Mouse (Mus musculus) lung, embryonic 14.5 days (tissue): ENCODE data around the gene Tspan18. TPM values are rescaled to one million over a fixed set of nuclear protein-coding genes. Genes with fewer than 3 reads are reported as not detected.

Source experiments
- ATAC-seq: fragments of 200-750 bp; cut with Nextera tagmentation; 2 replicates; pipeline ENCODE4 v1.8.0; 2017; ENCODE audit warnings: mild to moderate bottlenecking, moderate TSS enrichment, moderate library complexity; ENCODE audit not compliant: insufficient read depth
- DNase-seq: peaks from one replicate; pipeline ENCODE4 v3.0.0-alpha.2; 2015
- H3K27ac ChIP-seq: fragments of 300-500 bp; sonication (generic); 2 replicates; pipeline ENCODE4 v1.5.1; 2014; ENCODE audit warnings: low read depth, mild to moderate bottlenecking, moderate library complexity
- H3K27me3 ChIP-seq: fragments of 300-500 bp; sonication (generic); 2 replicates; pipeline ENCODE4 v1.6.1; 2014; ENCODE audit warnings: low read length, control low read depth; ENCODE audit not compliant: insufficient read depth
- H3K36me3 ChIP-seq: fragments of 300-500 bp; sonication (generic); 2 replicates; pipeline ENCODE4 v1.6.1; 2014; ENCODE audit warnings: control low read depth; ENCODE audit not compliant: insufficient read depth
- H3K4me1 ChIP-seq: fragments of 300-500 bp; sonication (generic); 2 replicates; pipeline ENCODE4 v1.6.1; 2014; ENCODE audit warnings: antibody characterized with exemption, control low read depth; ENCODE audit not compliant: insufficient read depth
- H3K4me2 ChIP-seq: fragments of 300-500 bp; sonication (generic); 2 replicates; pipeline ENCODE4 v1.6.1; 2014; ENCODE audit warnings: mild to moderate bottlenecking
- H3K4me3 ChIP-seq: fragments of 300-500 bp; sonication (generic); 2 replicates; pipeline ENCODE4 v1.5.1; 2014; ENCODE audit warnings: low read depth, low read length
- H3K9ac ChIP-seq: fragments of 300-500 bp; sonication (generic); 2 replicates; pipeline ENCODE4 v1.6.1; 2014
- H3K9me3 ChIP-seq: fragments of 300-500 bp; sonication (generic); 2 replicates; pipeline ENCODE4 v1.6.1; 2016; ENCODE audit warnings: low read depth, low read length, control low read depth
- CTCF ChIP-seq: IDR thresholded peaks from 2 replicates; pipeline ENCODE4 v1.5.1; 2016; ENCODE audit warnings: antibody characterized with exemption, low read depth
- WGBS: fragments of 180-500 bp; shearing (Covaris S2); extraction: QIAGEN DNeasy Blood & Tissue Kit; methylation state at CpG from one replicate; pipeline ENCODE4 v1.1.7; 2014; 5-methylcytosine and 5-hydroxymethylcytosine counted together
- polyA plus RNA-seq: library from polyadenylated mRNA; unstranded; fragments of >200 nt; fragmentation: Nextera tagmentation; extraction: Ambion mirVana; gene quantifications from 2 replicates; pipeline ENCODE4 v1.2.1, GENCODE M21; 2014

Gene Tspan18
- polyA plus RNA-seq, 1 experiment from 2014 or later: 36.8 TPM

DNA sequence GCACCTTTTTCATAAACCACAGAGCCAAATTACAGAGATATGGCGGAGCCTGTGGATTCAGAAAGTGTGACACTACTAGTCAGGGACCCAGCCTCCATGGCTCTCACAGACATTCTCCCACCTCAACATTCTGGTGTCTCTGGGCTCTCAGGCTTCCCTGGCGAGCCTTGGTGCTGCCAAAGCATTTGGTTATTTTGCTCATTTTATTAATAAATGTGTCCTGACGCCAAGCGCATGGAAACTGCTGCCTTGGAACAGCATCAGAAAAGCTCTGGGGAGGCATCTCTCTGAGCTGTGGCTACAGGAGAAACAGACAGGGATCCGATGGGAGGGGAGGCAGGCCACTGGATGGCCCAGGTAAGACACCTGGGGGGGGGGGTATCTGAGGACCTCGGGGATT, 162.4 kb downstream of the Tspan18 start:
- ATAC-seq: no peak
- no peaks in the 10 kb centered on the region for H3K27me3 ChIP-seq
- no peak for TF ChIP-seq CTCF
- no peak overlapping the region for H3K27ac ChIP-seq
- peaks cover 14% of the 10 kb centered on the region for H3K4me1 ChIP-seq
- H3K4me3 ChIP-seq: no peak overlapping the region
- H3K4me2 ChIP-seq: no peak overlapping the region
- no peaks in the 10 kb centered on the region for H3K36me3 ChIP-seq
- 69% methylated on average over 6 of the region's 6 CpGs for WGBS
- no peaks in the 10 kb centered on the region for H3K9me3 ChIP-seq
- H3K9ac ChIP-seq: no peak overlapping the region
- DNase-seq: no peak

DNA sequence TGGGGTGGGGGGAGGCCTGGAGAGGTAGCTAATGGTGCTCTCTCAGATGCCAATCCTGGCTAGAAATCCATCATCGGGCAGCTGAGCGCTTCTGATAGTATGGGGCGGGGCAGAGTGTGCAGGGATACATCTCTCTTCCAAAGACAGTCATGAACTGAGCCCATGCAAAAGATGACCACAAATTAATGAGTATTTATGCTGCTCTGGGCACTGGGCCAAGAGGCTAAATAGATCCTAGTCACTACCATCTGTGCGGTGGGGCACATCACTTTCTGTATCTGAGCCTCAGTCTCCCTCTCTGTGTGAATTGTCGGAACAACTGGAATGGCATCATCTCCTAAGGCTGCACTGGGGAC, 163.5 kb downstream of the Tspan18 start:
- no peak for TF ChIP-seq CTCF
- Histone ChIP-seq H3K9me3 (no peaks in the 10 kb centered on the region), H3K36me3 (no peaks in the 10 kb centered on the region), H3K9ac (no peak overlapping the region), H3K27ac (no peak overlapping the region), H3K4me1 (peaks cover 6% of the 10 kb centered on the region; the same call in 1 of the 2 replicates), H3K4me2 (no peak overlapping the region), H3K27me3 (no peaks in the 10 kb centered on the region), H3K4me3 (no peak overlapping the region)
- peak; percentile 66 for DNase-seq
- ATAC-seq: 0 out of 2 replicates have a peak, but pooled peaks have one; percentile 21
- WGBS: 53% methylated on average over 5 of the region's 5 CpGs

DNA sequence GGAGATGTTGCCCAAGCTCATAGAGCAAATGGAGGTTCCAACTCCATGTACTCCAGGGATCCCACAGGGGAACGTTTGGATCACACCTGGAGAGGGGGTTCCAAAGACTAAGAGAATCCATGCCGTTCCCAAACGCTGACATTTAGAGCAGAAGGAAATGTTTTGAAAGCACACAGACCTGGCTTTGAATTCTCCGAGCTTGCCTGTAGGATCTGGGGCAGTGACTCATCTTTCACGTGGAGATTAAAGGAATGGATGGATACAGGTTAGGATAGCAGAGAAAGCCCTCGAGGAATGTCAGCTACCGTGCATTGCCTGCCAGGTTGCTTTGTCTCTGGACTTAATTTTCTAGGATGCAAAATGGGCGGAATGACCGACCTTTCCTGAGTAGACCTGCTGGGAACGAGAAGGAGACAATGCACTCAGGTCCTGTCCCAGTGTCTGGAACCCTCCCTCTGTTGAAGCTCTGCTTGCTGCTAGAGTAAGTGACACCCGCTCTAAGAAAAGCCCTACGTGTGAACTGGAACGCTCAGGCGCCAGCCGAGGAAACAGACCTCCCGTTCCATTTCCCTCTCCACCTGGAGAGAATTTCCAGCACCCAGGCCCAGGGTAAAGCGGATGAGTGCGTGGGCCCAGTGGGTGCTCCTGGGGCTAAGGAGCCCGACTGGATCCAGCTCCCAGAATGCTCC, 164.0 kb downstream of the Tspan18 start:
- Histone ChIP-seq H3K27me3 (no peaks in the 10 kb centered on the region), H3K4me3 (no peak overlapping the region), H3K4me2 (no peak overlapping the region), H3K4me1 (peaks cover 4% of the 10 kb centered on the region; the same call in 1 of the 2 replicates), H3K9me3 (no peaks in the 10 kb centered on the region), H3K27ac (no peak overlapping the region), H3K9ac (no peak overlapping the region), H3K36me3 (no peaks in the 10 kb centered on the region)
- ATAC-seq (no peak), DNase-seq (no peak)
- TF ChIP-seq CTCF: no peak
- 58% methylated on average over 19 of the region's 19 CpGs for WGBS

DNA sequence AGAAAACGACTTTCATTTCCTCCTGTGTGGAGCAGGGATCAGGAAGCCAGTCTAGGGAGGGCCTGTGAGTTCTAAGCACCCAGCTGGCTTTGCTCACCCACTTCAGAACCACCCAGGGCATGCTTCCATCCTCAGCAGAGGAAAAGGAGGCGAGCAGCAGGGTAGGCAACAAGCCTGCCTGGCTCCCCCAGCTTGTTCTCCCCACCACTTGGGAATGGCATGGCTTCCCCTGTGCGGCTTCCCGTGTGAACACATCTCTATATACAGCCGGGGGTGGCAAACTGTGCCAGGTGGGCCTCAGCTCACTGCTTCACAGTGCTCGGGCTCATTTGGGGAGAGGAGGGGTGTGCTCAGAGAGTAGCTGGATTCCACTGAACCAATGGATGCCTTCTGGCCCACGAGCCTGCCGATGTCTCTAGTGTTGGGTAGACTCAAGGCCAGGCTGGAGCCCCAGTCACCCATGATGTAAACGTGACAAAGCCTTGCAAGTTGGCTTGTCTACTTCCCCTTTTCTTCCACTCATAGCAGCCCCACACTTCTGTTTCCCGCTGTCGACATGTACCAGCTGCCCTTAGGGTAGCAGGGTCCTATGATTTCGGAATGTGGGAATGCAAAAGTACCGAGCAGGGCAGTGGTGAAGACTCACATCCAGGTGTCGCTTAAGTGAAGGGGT, 167.4 kb downstream of the Tspan18 start:
- peaks cover 14% of the 10 kb centered on the region for H3K4me1 ChIP-seq
- no peak overlapping the region for H3K4me3 ChIP-seq
- no peak overlapping the region for H3K4me2 ChIP-seq
- H3K9ac ChIP-seq: no peak overlapping the region
- WGBS: 63% methylated on average over 14 of the region's 14 CpGs
- ATAC-seq (no peak), DNase-seq (no peak)
- no peaks in the 10 kb centered on the region for H3K36me3 ChIP-seq
- H3K27me3 ChIP-seq: no peaks in the 10 kb centered on the region
- no peak overlapping the region for H3K27ac ChIP-seq
- no peaks in the 10 kb centered on the region for H3K9me3 ChIP-seq
- TF ChIP-seq CTCF: no peak

DNA sequence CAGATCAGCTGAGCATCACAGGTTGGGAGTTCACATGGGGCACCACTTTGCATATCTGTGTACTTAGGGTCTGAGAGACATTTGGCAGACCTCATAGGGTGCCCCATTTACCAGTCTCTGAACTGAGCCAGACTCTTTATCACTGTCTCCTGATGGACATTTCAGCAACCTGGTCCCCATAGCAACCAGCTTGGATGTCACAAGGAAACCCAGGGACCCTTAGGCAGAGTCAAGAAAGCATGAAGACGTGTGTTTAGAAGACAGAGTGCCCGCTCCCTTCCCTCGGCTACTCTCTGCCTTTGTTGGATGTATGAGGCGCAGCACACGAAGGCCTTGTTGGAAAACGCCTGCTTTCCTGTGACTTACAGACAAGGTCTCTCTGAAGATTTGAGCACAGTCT, 168.0 kb downstream of the Tspan18 start:
- WGBS: 74% methylated on average over 6 of the region's 6 CpGs
- Histone ChIP-seq H3K4me1 (peaks cover 14% of the 10 kb centered on the region), H3K4me3 (no peak overlapping the region)

DNA sequence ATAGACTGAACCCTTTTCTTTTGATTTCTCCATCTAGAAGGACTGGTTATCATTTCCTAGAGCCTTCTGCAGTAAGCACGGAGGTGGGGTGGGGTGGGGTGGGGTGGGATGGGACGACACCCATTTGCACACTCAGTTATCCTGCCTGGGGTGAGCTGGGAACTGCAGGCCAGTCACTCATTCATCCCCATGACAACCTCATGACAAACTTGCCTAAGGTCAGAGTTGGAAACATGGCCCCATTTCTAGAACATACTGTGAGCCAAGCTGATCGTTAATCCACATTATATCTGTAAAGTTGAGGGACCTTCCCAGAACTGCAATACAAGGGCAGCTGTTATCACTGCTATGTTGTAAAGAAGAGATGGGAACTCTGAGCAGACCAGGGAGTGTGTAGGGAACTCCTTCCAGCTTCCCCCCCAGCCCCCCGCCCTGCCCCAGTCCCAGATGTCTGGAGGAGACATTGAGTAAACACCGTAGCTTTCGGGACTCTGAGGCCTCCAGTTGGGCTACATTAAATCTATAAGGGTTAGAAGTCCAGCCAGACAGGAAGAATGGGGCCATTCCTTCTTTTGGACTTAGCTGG, 170.5 kb downstream of the Tspan18 start:
- DNase-seq (no peak), ATAC-seq (no peak)
- 49% methylated on average over 6 of the region's 6 CpGs for WGBS

More for the DNA sequence above, 168.0 kb downstream of the Tspan18 start:
- Histone ChIP-seq H3K36me3 (no peaks in the 10 kb centered on the region), H3K4me2 (no peak overlapping the region), H3K27me3 (no peaks in the 10 kb centered on the region), H3K9ac (no peak overlapping the region), H3K9me3 (no peaks in the 10 kb centered on the region), H3K27ac (no peak overlapping the region)
- TF ChIP-seq CTCF: no peak
- ATAC-seq (no peak), DNase-seq (no peak)

DNA sequence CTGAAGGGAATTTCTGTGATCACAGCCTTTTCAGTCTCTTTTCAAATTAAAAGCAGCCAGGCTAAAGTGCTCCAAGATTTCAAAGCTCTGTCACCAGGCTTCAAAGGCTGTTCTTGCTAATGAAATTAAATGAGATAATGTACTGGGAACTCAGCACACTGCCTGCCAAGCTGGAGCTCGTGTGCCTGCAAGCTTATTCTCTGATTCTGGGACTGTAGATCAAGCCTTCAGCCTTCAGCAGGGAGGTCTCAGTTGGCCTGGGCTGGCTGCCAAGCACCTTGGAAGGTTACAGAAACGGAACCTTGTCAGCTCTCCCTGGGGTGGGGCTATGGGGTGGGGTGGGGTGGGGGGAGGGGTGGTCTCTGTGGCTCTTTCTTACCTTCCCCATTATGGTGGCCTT, 171.0 kb downstream of the Tspan18 start:
- no peak overlapping the region for H3K9ac ChIP-seq
- no peaks in the 10 kb centered on the region for H3K27me3 ChIP-seq
- TF ChIP-seq CTCF: no peak
- H3K4me3 ChIP-seq: no peak overlapping the region
- H3K4me2 ChIP-seq: no peak overlapping the region
- no peaks in the 10 kb centered on the region for H3K9me3 ChIP-seq
- H3K27ac ChIP-seq: peak overlapping the region; percentile 33; the same call in 1 of the 2 replicates
- ATAC-seq: no peak
- no peaks in the 10 kb centered on the region for H3K36me3 ChIP-seq
- peak; percentile 59 for DNase-seq
- H3K4me1 ChIP-seq: peaks cover 14% of the 10 kb centered on the region
- 6% methylated on average over 2 of the region's 2 CpGs for WGBS

More for the DNA sequence above, 170.5 kb downstream of the Tspan18 start:
- Histone ChIP-seq H3K9ac (no peak overlapping the region), H3K4me1 (peaks cover 14% of the 10 kb centered on the region), H3K4me2 (no peak overlapping the region), H3K36me3 (no peaks in the 10 kb centered on the region), H3K9me3 (no peaks in the 10 kb centered on the region), H3K27me3 (no peaks in the 10 kb centered on the region), H3K4me3 (no peak overlapping the region), H3K27ac (no peak overlapping the region)
- TF ChIP-seq CTCF: no peak
